Mouse (Mus musculus) testis, adult 2 months (tissue): ENCODE measurements at regions not wholly inside any gene's neighbourhood (a gene's known extent, or its start where the extent isn't known, plus 50 kb on each side); places are given as distances from the start of the nearest gene placed in this dataset.

Experiments used
- H3K27ac ChIP-seq: fragments of 200-500 bp; 2 replicates; pipeline ENCODE4 v1.5.1; 2012; ENCODE audit warnings: low read depth, low read length; ENCODE audit not compliant: control insufficient read depth, insufficient read depth
- H3K27me3 ChIP-seq: fragments of 200-500 bp; 2 replicates; pipeline ENCODE4 v1.6.1; 2012; ENCODE audit warnings: mild to moderate bottlenecking, low read length, moderate library complexity; ENCODE audit not compliant: control insufficient read depth, insufficient read depth
- H3K36me3 ChIP-seq: fragments of 200-500 bp; 2 replicates; pipeline ENCODE4 v1.6.1; 2012; ENCODE audit warnings: mild to moderate bottlenecking, low read length; ENCODE audit not compliant: control insufficient read depth, insufficient read depth
- H3K4me1 ChIP-seq: fragments of 200-500 bp; 2 replicates; pipeline ENCODE4 v1.6.1; 2012; ENCODE audit warnings: low read length; ENCODE audit not compliant: control insufficient read depth, insufficient read depth
- H3K4me3 ChIP-seq: fragments of 200-500 bp; 2 replicates; pipeline ENCODE4 v1.5.1; 2012; ENCODE audit warnings: low read depth, mild to moderate bottlenecking, low read length, moderate library complexity, mixed read lengths; ENCODE audit not compliant: control insufficient read depth
- CTCF ChIP-seq: fragments of 200-500 bp; IDR thresholded peaks from 2 replicates; pipeline ENCODE4 v1.5.1; 2012; ENCODE audit warnings: low read depth, mild to moderate bottlenecking, inconsistent platforms, low read length, moderate library complexity; ENCODE audit not compliant: control insufficient read depth, insufficient read depth, insufficient replicate concordance
- POLR2A ChIP-seq: fragments of 200-500 bp; IDR thresholded peaks from 2 replicates; pipeline ENCODE4 v1.6.1; 2012; ENCODE audit warnings: low read depth, mild to moderate bottlenecking, inconsistent platforms, low read length, moderate library complexity; ENCODE audit not compliant: control insufficient read depth

DNA sequence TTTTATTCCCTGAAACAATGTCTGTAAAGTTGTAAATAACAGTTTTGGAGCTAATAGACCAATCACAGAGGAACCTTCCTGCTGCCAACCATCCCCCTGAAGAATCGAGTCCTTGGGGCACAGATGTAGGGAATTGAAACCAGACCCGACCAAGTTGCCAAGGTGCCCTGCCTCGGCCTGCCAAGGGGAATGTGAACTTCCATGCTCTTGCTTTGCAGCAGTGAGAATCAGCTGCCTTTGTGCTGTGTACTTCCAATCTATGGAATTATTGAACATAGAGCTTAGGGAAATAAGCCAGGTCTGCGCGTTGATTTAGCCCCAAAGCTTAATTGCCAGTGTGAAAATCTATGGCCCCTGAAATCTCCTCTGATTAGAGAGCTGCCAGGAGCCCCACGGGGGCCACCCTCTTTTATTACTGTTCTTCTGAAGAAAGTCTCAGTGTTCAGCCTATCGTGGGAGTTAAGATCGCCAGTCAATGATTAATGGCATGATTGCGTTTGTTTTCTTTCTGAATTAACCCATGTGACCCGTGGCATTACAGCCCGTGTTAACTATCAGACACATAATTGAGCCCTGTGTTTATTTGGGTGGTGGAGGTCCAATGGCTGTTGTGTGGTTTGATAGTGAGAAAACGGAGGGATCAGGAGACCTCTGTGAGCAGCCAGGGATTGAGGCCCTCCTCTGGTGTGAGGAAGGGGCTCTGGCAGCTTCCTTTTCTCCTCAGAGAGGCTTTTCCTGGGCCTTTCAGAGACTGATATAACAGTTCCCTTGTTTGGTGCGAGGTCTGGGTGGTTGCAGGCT is 266.9 kb downstream of the Tbc1d1 start:
- Histone ChIP-seq H3K4me1 (no peaks in the 10 kb centered on the region), H3K4me3 (no peak overlapping the region), H3K36me3 (no peaks in the 10 kb centered on the region), H3K27ac (no peak overlapping the region), H3K27me3 (no peaks in the 10 kb centered on the region)
- TF ChIP-seq CTCF (no peak), POLR2A (no peak)

DNA sequence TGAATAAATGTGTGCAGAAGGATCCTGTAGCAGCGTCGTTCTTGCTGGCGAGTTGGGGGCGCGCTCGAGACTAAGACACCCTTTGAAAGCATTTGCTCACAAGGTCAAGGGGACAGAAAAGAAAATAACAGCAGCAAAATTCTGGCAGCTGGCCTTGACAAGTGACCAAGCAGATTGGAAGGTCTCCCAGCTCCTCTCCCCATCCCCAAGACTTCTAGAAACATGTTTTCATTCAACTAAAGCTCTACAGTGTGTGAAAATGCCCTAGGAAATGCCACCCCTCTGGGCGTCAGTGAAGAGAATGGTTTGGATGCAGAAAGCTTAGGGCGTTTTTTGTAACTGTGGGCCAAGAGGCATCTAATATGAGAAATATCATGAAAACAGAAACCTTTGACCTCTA is 272.7 kb downstream of the Tbc1d1 start:
- Histone ChIP-seq H3K27me3 (no peaks in the 10 kb centered on the region), H3K36me3 (no peaks in the 10 kb centered on the region), H3K4me1 (no peaks in the 10 kb centered on the region), H3K27ac (no peak overlapping the region), H3K4me3 (no peak overlapping the region)
- TF ChIP-seq POLR2A (no peak), CTCF (no peak)

DNA sequence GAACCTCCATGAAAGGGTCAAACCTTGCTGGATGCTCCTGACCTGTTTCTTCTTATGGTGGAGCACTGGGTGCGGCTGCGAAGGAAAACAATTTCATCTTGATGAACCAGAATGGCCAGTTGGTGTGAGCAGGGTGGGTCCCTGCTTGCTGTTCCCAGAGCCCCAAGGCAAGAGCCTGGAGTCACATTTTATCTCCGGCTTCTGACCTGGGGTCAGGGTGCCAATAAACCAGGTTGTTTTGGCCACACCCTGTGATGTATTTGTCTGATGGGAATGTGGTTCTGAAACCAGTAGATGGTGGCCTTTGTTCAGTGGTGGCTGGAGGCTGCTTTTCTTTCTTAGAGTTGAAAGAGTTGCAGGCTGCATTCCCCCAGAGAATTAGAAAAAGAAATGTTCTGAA is 274.4 kb downstream of the Tbc1d1 start:
- no peak for TF ChIP-seq CTCF
- no peak for TF ChIP-seq POLR2A
- no peaks in the 10 kb centered on the region for H3K4me1 ChIP-seq
- no peak overlapping the region for H3K4me3 ChIP-seq
- H3K27me3 ChIP-seq = no peaks in the 10 kb centered on the region
- no peak overlapping the region for H3K27ac ChIP-seq
- H3K36me3 ChIP-seq = no peaks in the 10 kb centered on the region

DNA sequence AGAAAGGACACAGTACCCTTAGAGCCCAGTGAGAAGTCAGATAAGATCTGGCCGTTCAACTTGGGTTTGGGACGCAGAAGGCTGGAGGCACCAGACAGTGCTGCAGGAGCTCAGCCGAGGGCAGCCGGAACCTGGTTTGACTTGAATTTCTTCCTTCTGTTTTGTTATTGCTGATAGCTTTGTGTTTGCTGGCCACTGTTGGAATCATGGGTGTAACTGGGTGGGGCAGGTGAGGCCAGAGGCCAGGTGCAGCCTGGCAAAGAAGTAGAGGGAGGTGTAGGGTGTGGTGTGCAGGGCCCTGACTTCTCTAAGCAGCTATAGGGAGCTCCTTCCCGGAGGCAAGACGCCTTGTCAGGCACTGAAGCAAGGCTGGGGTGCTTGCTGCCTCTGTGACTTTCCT is 275.5 kb downstream of the Tbc1d1 start:
- no peak for TF ChIP-seq CTCF
- Histone ChIP-seq H3K27ac (no peak overlapping the region), H3K4me1 (no peaks in the 10 kb centered on the region), H3K36me3 (no peaks in the 10 kb centered on the region), H3K27me3 (no peaks in the 10 kb centered on the region), H3K4me3 (no peak overlapping the region)

DNA sequence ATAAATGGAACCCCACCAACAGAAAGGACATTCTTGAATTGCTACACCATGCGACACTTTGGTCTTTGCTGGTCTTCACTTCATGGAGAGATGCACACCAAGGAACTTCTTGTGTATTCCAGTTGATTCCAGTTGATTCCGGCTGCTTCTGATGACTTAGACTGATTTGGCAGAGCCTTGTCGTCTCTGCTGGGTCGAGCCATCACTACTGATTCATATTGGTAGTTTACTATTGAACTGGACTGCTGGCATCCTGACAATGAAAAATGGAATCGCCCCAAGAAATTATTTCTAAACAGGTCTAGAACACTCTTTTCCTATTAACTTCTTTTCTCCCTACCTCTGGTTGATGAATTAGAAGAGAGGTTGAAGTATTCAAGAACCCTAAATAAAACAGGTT is 277.7 kb downstream of the Tbc1d1 start:
- Histone ChIP-seq H3K27ac (no peak overlapping the region), H3K36me3 (no peaks in the 10 kb centered on the region), H3K4me3 (no peak overlapping the region), H3K4me1 (no peaks in the 10 kb centered on the region), H3K27me3 (no peaks in the 10 kb centered on the region)
- TF ChIP-seq CTCF = no peak
- no peak for TF ChIP-seq POLR2A

DNA sequence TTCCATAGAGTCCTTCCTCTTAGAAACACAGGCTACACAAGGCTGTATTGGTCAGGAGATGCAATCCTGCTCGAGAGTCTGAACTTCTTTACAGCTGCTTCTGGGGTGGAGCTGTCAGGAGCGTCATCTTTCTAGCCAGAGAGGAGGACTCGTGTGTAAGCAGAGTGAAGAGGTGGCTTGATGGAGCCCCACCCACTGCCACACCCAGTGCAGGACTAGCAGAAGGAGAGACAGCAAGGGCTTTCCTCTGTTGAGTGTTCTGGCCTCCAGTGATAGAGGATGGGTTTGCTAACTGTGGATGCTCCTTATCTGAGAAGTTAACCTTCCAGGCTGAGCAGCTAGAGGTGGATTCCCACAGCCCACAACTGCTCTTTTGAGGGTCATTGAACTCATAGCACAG is 279.4 kb downstream of the Tbc1d1 start:
- H3K4me3 ChIP-seq = no peak overlapping the region
- H3K27me3 ChIP-seq = no peaks in the 10 kb centered on the region
- no peaks in the 10 kb centered on the region for H3K36me3 ChIP-seq
- no peak overlapping the region for H3K27ac ChIP-seq
- no peak for TF ChIP-seq CTCF
- no peak for TF ChIP-seq POLR2A
- no peaks in the 10 kb centered on the region for H3K4me1 ChIP-seq

DNA sequence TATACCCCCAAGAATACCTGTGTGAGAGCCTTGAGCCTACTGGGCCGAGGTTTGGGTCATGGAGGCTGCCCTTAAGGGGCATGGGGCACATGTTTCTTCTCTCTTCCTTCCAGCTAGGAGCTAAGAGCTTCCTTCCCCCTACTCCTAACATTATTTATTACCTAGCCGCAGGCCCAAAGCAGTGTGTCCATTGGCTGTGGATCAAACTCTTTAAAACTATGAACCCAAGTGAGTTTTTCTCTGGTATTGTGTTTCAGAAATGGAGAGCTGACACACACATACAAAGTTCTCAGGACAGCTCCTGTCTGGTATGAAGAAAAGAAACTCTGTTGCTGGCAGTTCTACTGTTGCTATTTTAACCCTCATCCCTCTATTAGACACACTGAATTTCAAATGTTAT is 279.9 kb downstream of the Tbc1d1 start:
- Histone ChIP-seq H3K27me3 (no peaks in the 10 kb centered on the region), H3K36me3 (no peaks in the 10 kb centered on the region), H3K4me3 (no peak overlapping the region), H3K4me1 (no peaks in the 10 kb centered on the region), H3K27ac (no peak overlapping the region)
- TF ChIP-seq POLR2A = no peak
- TF ChIP-seq CTCF = no peak
